Mouse (Mus musculus) stomach, postnatal 0 days (tissue): ENCODE measurements around the gene Rps5.

Experiments
- CTCF ChIP-seq: IDR thresholded peaks from 2 replicates; pipeline ENCODE4 v1.5.1; 2016; ENCODE audit warnings: antibody characterized with exemption, low read depth, mild to moderate bottlenecking, moderate library complexity
- EP300 ChIP-seq: optimal IDR thresholded peaks from 2 replicates; pipeline ENCODE3; 2016; ENCODE audit warnings: antibody characterized with exemption

DNA sequence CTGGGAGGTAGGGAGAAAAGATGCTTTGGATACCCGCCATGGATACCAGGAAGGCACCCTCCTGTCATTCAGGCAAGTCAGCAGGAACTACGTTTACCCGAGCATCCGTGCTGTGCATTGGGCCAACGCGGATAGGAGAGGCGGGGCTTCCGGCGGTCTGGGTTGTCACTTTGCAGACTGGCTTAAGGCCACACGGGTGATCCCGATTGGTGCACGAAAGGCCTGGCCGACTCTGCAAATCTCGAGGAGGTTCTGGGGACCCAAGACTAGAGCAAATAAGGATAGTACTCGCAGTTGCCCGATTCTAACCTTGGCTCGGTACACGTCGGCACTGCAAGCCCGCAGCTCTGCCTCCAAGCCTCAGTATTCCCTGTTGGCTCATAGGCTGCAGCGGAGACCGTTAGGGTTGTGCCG is 43.6 kb downstream of the Rps5 start, which contains the start of gene Zfp324:
- TF ChIP-seq CTCF (no peak), EP300 (no peak)
